Mouse (Mus musculus) kidney, embryonic 14.5 days (tissue): ENCODE data around the gene Galns. TPM values are rescaled to one million over a fixed set of nuclear protein-coding genes. Genes with fewer than 3 reads are reported as not detected.

Experiments used
- microRNA-seq: library from miRNA; unstranded; fragments of <30 nt; microRNA quantifications from one replicate; pipeline ENCODE4, GENCODE M21; 2016
- polyA plus RNA-seq: library from polyadenylated mRNA; unstranded; fragments of >200 nt; fragmentation: Nextera tagmentation; extraction: Ambion mirVana; gene quantifications from 2 replicates; pipeline ENCODE4 v1.2.1, GENCODE M21; 2014

The Galns gene
- polyA plus RNA-seq, 1 experiment from 2014 or later: 14.7 TPM

Small RNAs within 50 kb of the gene (microRNA-seq; reads per million reads assigned to microRNA genes)
- gene Mir6396: not detected

Other genes starting within 250 kb of the Galns start
- gene Zc3h18, start 234.9 kb downstream of the Galns start, polyA plus RNA-seq: 35.7 and 43.8 TPM in 2 replicates
- gene Il17c, start 189.4 kb downstream of the Galns start, polyA plus RNA-seq: not detected in 2 replicates
- 186 and 216 TPM in 2 replicates for gene Cyba, start 178.5 kb downstream of the Galns start, polyA plus RNA-seq
- 23.2 and 36.1 TPM in 2 replicates for gene Mvd, start 168.0 kb downstream of the Galns start, polyA plus RNA-seq
- gene Snai3, start 150.7 kb downstream of the Galns start, polyA plus RNA-seq: 0.23 and 0.51 TPM in 2 replicates
- 33.5 and 35.3 TPM in 2 replicates for gene Rnf166, start 135.4 kb downstream of the Galns start, polyA plus RNA-seq
- 50.4 and 51.6 TPM in 2 replicates for gene Ctu2, start 135.3 kb downstream of the Galns start, polyA plus RNA-seq
- gene Piezo1, start 60.1 kb downstream of the Galns start, polyA plus RNA-seq: 16.5 and 17.9 TPM in 2 replicates
- 42.7 and 48.5 TPM in 2 replicates for gene Cdt1, start 43.4 kb downstream of the Galns start, polyA plus RNA-seq
- gene Aprt, start 34.6 kb downstream of the Galns start, polyA plus RNA-seq: 370 and 400 TPM in 2 replicates
- gene Trappc2l, start 177 bp upstream of the Galns start, polyA plus RNA-seq: 59.8 and 74.9 TPM in 2 replicates
- not detected in 2 replicates for gene Pabpn1l, start 11.3 kb upstream of the Galns start, polyA plus RNA-seq
- gene Cbfa2t3, start 87.6 kb upstream of the Galns start, polyA plus RNA-seq: 3.6 and 3.7 TPM in 2 replicates
- gene Acsf3, start 164.0 kb upstream of the Galns start, polyA plus RNA-seq: 16.1 and 20.2 TPM in 2 replicates
- 1.1 and 1.2 TPM in 2 replicates for gene Cdh15, start 236.5 kb upstream of the Galns start, polyA plus RNA-seq